Mouse (Mus musculus) liver, embryonic 14.5 days (tissue): ENCODE data around the gene Adam17. TPM values are rescaled to one million over a fixed set of nuclear protein-coding genes. Genes with fewer than 3 reads are reported as not detected.

Source experiments
- ATAC-seq: fragments of 200-750 bp; cut with Nextera tagmentation; 2 replicates; pipeline ENCODE4 v1.8.0; 2017; ENCODE audit warnings: moderate number of reproducible peaks, mild to moderate bottlenecking, moderate library complexity; ENCODE audit not compliant: insufficient read depth
- DNase-seq, 3 experiments: peaks; one replicate each; pipeline ENCODE4 v3.0.0-alpha.2; 2012 to 2013; ENCODE audit warnings: low read depth in 3 of 3, low spot score in 3 of 3
- H3K27ac ChIP-seq: fragments of 300-500 bp; sonication (generic); 2 replicates; pipeline ENCODE4 v1.5.1; 2014; ENCODE audit warnings: moderate library complexity, mild to moderate bottlenecking, control low read depth, inconsistent platforms
- H3K27me3 ChIP-seq: fragments of 300-500 bp; sonication (generic); 2 replicates; pipeline ENCODE4 v1.6.1; 2014; ENCODE audit warnings: mild to moderate bottlenecking, low read length, moderate library complexity; ENCODE audit not compliant: control insufficient read depth, insufficient read depth
- H3K36me3 ChIP-seq: fragments of 300-500 bp; sonication (generic); replicated peaks from 2 replicates; pipeline ENCODE4 v1.6.1; 2014; ENCODE audit warnings: low read depth; ENCODE audit not compliant: control insufficient read depth, insufficient read depth
- H3K4me1 ChIP-seq, 2 experiments: fragments of 200-500 bp in 1 of 2; fragments of 300-500 bp in 1 of 2; sonication (generic) in 1 of 2; replicated peaks; 2 replicates each; pipeline ENCODE4 v1.6.1; 2012 to 2014; ENCODE audit warnings: antibody characterized with exemption in 1 of 2, inconsistent platforms in 1 of 2, low read length in 1 of 2; ENCODE audit not compliant: control insufficient read depth in 2 of 2, insufficient read depth in 2 of 2
- H3K4me2 ChIP-seq: fragments of 300-500 bp; sonication (generic); 2 replicates; pipeline ENCODE4 v1.6.1; 2014; ENCODE audit warnings: low read depth, mild to moderate bottlenecking, control low read depth, moderate library complexity
- H3K4me3 ChIP-seq, 2 experiments: fragments of 200-500 bp in 1 of 2; fragments of 300-500 bp in 1 of 2; sonication (generic) in 1 of 2; 2 replicates each; pipeline ENCODE4 v1.5.1; 2012 to 2014; ENCODE audit warnings: low read depth in 2 of 2, low read length in 2 of 2, mild to moderate bottlenecking in 2 of 2, control low read depth in 1 of 2, inconsistent platforms in 1 of 2, moderate library complexity in 1 of 2; ENCODE audit not compliant: insufficient read depth in 1 of 2
- H3K9ac ChIP-seq: fragments of 300-500 bp; sonication (generic); replicated peaks from 2 replicates; pipeline ENCODE4 v1.6.1; 2014; ENCODE audit warnings: mild to moderate bottlenecking, control low read depth, moderate library complexity
- H3K9me3 ChIP-seq: fragments of 300-500 bp; sonication (generic); 2 replicates; pipeline ENCODE4 v1.6.1; 2016; ENCODE audit warnings: low read length, mixed read lengths; ENCODE audit not compliant: control insufficient read depth
- CTCF ChIP-seq: IDR thresholded peaks from 2 replicates; pipeline ENCODE4 v1.5.1; 2016; ENCODE audit warnings: antibody characterized with exemption, low read depth, control low read depth
- EP300 ChIP-seq: IDR thresholded peaks from 2 replicates; pipeline ENCODE4 v1.6.1; 2016; ENCODE audit warnings: antibody characterized with exemption, low read depth
- WGBS: fragments of 180-500 bp; shearing (Covaris S2); extraction: QIAGEN DNeasy Blood & Tissue Kit; methylation state at CpG from one replicate; pipeline ENCODE4 v1.1.7; 2014; ENCODE audit not compliant: insufficient replicate concordance; 5-methylcytosine and 5-hydroxymethylcytosine counted together
- polyA plus RNA-seq, 2 experiments: library from polyadenylated mRNA; depleted of rRNA in 1 of 2; stranded (reverse) in 1 of 2; unstranded in 1 of 2; fragments of >200 nt; fragmentation: Nextera tagmentation in 1 of 2; extraction: Ambion mirVana in 1 of 2; gene quantifications; 2 replicates each; pipeline versions ENCODE4 v1.2.1 to v1.2.3; 2012 to 2014

Adam17 gene
- polyA plus RNA-seq (2012; rRNA removed) (6.2 and 9.4 TPM in 2 replicates), polyA plus RNA-seq (2014; fragmentation: Nextera tagmentation; extraction: Ambion mirVana) (14.0 and 16.9 TPM in 2 replicates)

GRCm38 (mm10) chr12:21373100-21373819 lies at the start of gene Adam17:
TSS of gene Adam17 (minus strand) at chr12:21373632.
- ATAC-seq (peak; percentile 97), DNase-seq (peak; percentile 86 to 94 (median 91))
- H3K4me2 ChIP-seq, result peak within 1 kb of the TSS; percentile 99
- no peaks in the 10 kb centered on the region for H3K9me3 ChIP-seq
- no peaks in the 10 kb centered on the region for H3K36me3 ChIP-seq
- H3K4me1 ChIP-seq, result peaks cover 25 to 26% of the 10 kb centered on the region in 2 experiments
- peak within 1 kb of the TSS; percentile 91 for H3K9ac ChIP-seq
- peak within 1 kb of the TSS; percentile 78 to 79 for H3K4me3 ChIP-seq
- H3K27me3 ChIP-seq, result no peaks in the 10 kb centered on the region
- peak; percentile 85 for TF ChIP-seq CTCF
- no peak for TF ChIP-seq EP300
- H3K27ac ChIP-seq, result peak within 1 kb of the TSS; percentile 90
- WGBS, result under 1% methylated on average over 55 of the region's 55 CpGs

GRCm38 (mm10) chr12:21418621-21419131 lies 45.2 kb upstream of the Adam17 start:
- H3K9ac ChIP-seq, result peak overlapping the region; percentile 54; the same call in 1 of the 2 replicates
- ATAC-seq, result no peak
- TF ChIP-seq CTCF (no peak), EP300 (no peak)
- H3K9me3 ChIP-seq, result no peaks in the 10 kb centered on the region
- H3K27ac ChIP-seq, result no peak overlapping the region
- no peak for DNase-seq
- H3K27me3 ChIP-seq, result no peaks in the 10 kb centered on the region
- peak overlapping the region in 1 of 2 experiments; percentile 78; a peak in 2 of 4 replicates for H3K4me3 ChIP-seq
- peak overlapping the region; percentile 89 for H3K4me2 ChIP-seq
- H3K36me3 ChIP-seq, result peaks cover 14% of the 10 kb centered on the region
- WGBS, result 63% methylated on average over 11 of the region's 11 CpGs
- peaks cover 18 to 23% of the 10 kb centered on the region in 2 experiments for H3K4me1 ChIP-seq

- peaks cover 17% of the 10 kb centered on the region for H3K36me3 ChIP-seq
- peaks cover 18 to 23% of the 10 kb centered on the region in 2 experiments for H3K4me1 ChIP-seq
- peak overlapping the region; percentile 18 for H3K27ac ChIP-seq
- peak overlapping the region; percentile 89 for H3K4me2 ChIP-seq
- H3K4me3 ChIP-seq, result peak overlapping the region; percentile 68 to 78
- peak overlapping the region; percentile 54 for H3K9ac ChIP-seq
- ATAC-seq (no peak), DNase-seq (no peak)
- H3K9me3 ChIP-seq, result no peaks in the 10 kb centered on the region
- no peaks in the 10 kb centered on the region for H3K27me3 ChIP-seq
- no peak for TF ChIP-seq EP300
- no peak for TF ChIP-seq CTCF
- 11% methylated on average over 10 of the region's 10 CpGs for WGBS
Observed at GRCm38 (mm10) chr12:21418083-21418482, 44.7 kb upstream of the Adam17 start.

GRCm38 (mm10) chr12:21417100-21418070 lies 44.0 kb upstream of the Adam17 start, which contains the start of gene Ywhaq:
TSS of gene Ywhaq (minus strand) at chr12:21417637.
- peak within 1 kb of the TSS; percentile 78 to 96 for H3K4me3 ChIP-seq
- H3K9ac ChIP-seq, result peak within 1 kb of the TSS; percentile 84
- no peaks in the 10 kb centered on the region for H3K9me3 ChIP-seq
- H3K36me3 ChIP-seq, result peaks cover 24% of the 10 kb centered on the region
- peak within 1 kb of the TSS; percentile 89 for H3K4me2 ChIP-seq
- H3K27me3 ChIP-seq, result no peaks in the 10 kb centered on the region
- peaks cover 18 to 23% of the 10 kb centered on the region in 2 experiments for H3K4me1 ChIP-seq
- WGBS, result under 1% methylated on average over 95 of the region's 103 CpGs
- peak; percentile 99 for ATAC-seq
- peak; percentile 87 to 93 (median 90) for DNase-seq
- H3K27ac ChIP-seq, result peak within 1 kb of the TSS; percentile 83
- TF ChIP-seq EP300 (peak; percentile 23; the same call in 1 of the 2 replicates), CTCF (no peak; the same call in 1 of the 2 replicates)
